Mouse (Mus musculus) erythroblast, embryonic 14.5 days (primary cell): Measurements from ENCODE around the gene Akap9.

Source experiments
- GATA1 ChIP-seq: IDR thresholded peaks from 2 replicates; pipeline ENCODE4 v1.6.1; 2012; ENCODE audit warnings: low read length, inconsistent platforms, mixed read lengths
- TAL1 ChIP-seq: IDR thresholded peaks from 3 replicates; pipeline ENCODE4 v1.6.1; 2012; ENCODE audit warnings: low read length, inconsistent platforms, mixed read lengths

DNA sequence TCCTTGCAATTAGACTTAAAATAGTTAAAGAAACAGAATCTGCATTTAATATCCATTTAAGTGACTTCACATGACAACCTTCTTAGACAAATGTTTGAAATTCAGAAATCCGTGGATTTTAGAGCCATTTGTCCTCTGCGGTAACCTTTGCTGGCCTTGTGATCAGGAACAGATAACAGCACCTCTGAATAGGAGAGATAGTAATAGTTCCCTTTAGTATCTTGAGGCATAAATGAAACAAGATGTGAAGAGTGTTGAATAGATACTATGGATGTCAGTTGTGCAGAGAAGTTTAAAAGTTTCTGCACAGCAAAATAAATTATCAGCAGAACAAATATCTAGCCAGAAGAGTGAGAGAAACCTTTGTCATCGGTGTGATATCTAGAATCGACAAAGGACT is 50.0 kb downstream of the Akap9 start:
- TF ChIP-seq GATA1 = no peak
- no peak for TF ChIP-seq TAL1
